Mouse (Mus musculus) olfactory bulb, adult 2 months (tissue): ENCODE results near the gene Casq2.

ENCODE experiments used
- CTCF ChIP-seq: fragments of 200-500 bp; IDR thresholded peaks from 2 replicates; pipeline ENCODE4 v1.5.1; 2012; ENCODE audit warnings: low read depth, mild to moderate bottlenecking, low read length, moderate library complexity; ENCODE audit not compliant: insufficient read depth
- POLR2A ChIP-seq: fragments of 200-500 bp; IDR thresholded peaks from 2 replicates; pipeline ENCODE4 v1.6.1; 2012; ENCODE audit warnings: mild to moderate bottlenecking, low read depth, low read length, moderate library complexity; ENCODE audit not compliant: insufficient read depth

DNA sequence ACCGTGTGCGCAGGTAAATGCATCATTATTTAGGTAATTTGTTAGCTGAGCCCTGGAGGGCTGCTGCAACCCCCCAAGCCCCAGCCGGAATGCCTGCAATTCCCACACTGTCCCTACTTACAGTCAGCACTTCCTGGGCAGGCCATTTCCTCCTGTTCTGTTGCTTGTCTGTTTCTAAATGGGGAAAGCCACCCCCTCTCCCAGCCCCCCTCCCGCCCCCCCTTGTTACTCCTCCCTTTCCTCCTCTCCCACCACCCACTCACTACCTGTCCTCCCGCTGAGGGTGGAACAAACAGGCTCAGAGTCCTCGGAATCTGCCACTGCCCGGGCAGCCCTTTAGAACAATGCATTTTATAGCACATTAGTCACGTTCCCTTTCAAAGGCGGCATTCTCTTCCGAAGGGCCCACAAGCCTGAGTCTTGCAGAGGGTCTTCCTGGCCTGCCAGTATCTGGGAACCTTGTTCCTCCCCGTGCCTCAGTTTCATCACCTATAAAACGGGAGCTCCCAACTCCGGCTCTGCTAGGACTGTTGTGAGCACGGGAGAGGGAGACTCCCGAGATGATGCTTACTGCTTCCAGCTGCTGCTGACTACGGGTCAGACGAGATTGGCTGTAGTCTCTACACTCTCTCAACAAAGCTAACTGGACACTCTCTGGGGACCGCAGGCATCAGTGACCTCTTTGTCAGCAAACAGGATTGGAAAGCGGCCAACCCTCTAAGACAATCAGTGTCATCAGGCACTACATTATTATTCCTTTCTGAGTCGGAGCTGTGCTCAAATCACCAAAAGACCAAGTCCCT is 107.5 kb downstream of the Casq2 start:
- TF ChIP-seq CTCF (no peak), POLR2A (no peak)
